Mouse (Mus musculus) neutrophil, adult 83 days (primary cell): ENCODE results near the gene Ush2a. TPM values are rescaled to one million over a fixed set of nuclear protein-coding genes. Genes with fewer than 3 reads are reported as not detected.

Experiments
- total RNA-seq, 2 experiments: library from RNA; stranded (reverse); gene quantifications; one replicate each; pipeline ENCODE4 v1.2.4; 2023

Gene Ush2a
- total RNA-seq, result not detected

DNA sequence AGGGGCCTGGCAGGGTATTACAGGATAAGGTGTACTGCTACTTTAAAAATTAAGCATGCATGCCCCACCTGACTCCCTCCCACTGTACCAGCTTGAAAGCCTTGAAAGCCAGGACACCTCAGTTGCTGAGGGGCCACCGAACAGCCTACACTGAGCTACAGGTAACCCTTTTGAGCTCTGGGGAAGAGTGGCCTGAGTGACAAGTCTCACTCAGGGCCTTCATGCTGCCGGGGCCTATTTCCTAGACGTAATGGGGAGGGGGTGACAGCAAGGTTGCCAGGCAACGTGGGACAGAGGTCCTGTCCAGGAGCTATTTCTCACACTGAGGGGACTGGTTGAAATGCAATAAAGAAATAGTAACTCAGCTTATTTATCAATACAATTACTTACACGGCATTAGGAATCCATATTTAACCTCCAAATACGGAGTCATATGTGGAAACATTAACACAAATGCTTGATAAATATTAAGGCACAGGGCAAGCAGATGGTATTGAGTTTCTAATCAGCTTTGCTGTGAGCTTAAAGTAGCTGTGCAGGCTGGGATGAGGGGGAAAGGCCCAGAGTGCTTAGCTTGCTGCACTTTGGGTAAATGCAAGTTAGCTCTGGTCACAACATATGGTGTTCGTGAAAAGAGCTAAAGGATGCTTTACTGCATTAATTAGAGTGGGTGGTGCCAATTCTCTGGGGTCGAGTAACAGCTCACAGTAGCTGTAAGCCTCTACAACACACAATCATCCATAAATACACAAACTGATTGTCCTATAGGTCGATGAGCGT is at the start of gene Ush2a:
Gene Ush2a (plus strand): TSS at position 121 of the 780 bp plus-strand sequence.

DNA sequence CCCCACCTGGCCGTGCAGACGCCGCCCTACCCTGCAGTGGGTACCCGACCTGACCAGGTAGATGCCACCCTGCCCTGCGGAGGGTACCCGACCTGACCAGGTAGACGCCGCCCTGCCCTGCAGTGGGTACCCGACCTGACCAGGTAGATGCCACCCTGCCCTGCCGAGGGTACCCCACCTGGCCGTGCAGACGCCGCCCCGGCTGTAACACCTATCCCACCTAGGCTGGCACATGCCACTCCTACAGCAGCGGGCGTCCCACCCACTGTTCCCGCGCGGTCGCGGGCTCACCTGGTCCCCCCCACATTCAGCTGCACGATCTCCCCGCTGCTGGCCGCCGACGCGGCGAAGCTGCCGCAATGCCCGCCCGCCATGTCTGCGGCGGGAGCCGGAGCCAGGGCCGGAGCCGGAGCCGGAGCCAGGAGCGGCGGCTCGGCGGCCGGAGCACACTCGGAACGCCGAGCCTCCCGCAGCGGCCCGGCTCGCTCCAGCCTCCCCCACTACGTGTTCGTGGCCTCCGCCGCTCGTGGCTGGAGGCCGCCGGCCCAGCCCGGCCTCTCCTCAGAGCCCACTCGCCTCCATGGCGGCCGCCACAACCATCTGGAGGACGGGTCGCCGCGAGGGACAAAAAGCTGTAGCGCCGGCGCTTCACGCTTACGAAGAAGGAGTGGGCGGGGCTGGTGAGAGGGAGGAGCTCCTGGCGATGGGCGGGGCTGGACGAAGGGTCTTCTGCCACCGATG is 745.6 kb downstream of the Ush2a start, which contains the start of gene Kctd3:
Gene Kctd3 (minus strand): TSS at position 603 of the 741 bp plus-strand sequence.

